In genomic region chr11:18872118-18872751, GRCm38 (mm10) we compare ENCODE assay signal across 9 mouse cellular contexts.
DNase-seq lines count a peak whose midpoint lies in the region; ATAC-seq and TF ChIP-seq lines count a peak whose summit lies in the region.
"Had no signal": no experiment of that assay in that cellular context is flagged by ENCODE, and none has a peak within 500 bp of the region (broad histone marks: within the 10 kb centered on the region; RNA-seq: fewer than 3 reads in every experiment).

No protein-coding gene starts in this region.

- 0 out of 2 replicates have a peak, but pooled peaks cover 23% of the 10 kb centered on the region for H3K27me3 ChIP-seq in lung, embryonic 14.5 days (ENCODE audit: insufficient read depth, low read length)
- peaks cover 70% of the 10 kb centered on the region for H3K27me3 ChIP-seq in intestine, postnatal 0 days (replicated peaks; ENCODE audit: control insufficient read depth, insufficient read depth, low read length)
- H3K27me3 ChIP-seq in stomach, embryonic 14.5 days (ENCODE audit: control insufficient read depth, insufficient read depth, low read length) = no peaks in the 10 kb centered on the region

- H3K4me3 ChIP-seq in lung, embryonic 14.5 days (ENCODE audit: low read depth, low read length) = peak overlapping the region; percentile 51
- H3K4me3 ChIP-seq in intestine, postnatal 0 days (ENCODE audit: low read depth, low read length) = peak overlapping the region; percentile 51
- peak overlapping the region; percentile 54 for H3K4me3 ChIP-seq in stomach, embryonic 14.5 days (ENCODE audit: low read depth, low read length)
- H3K4me3 ChIP-seq: erythroblast, embryonic 14.5 days had no signal

- no peak for TF ChIP-seq CTCF in lung, embryonic 14.5 days (IDR thresholded peaks at IDR 0.05; ENCODE audit: low read depth)
- TF ChIP-seq CTCF in intestine, postnatal 0 days (IDR thresholded peaks at IDR 0.05; ENCODE audit: low read depth) = no peak

- H3K27ac ChIP-seq in lung, embryonic 14.5 days (ENCODE audit: low read depth) = peak overlapping the region; percentile 95
- H3K27ac ChIP-seq in intestine, postnatal 0 days (ENCODE audit: low read depth, low read length) = no peak overlapping the region
- H3K27ac ChIP-seq in stomach, embryonic 14.5 days (ENCODE audit: low read length) = peak overlapping the region; percentile 99

- peaks cover 9% of the 10 kb centered on the region; the same call in 1 of the 2 replicates for H3K4me1 ChIP-seq in lung, embryonic 14.5 days (ENCODE audit: insufficient read depth)
- 0 out of 2 replicates have a peak, but pooled peaks cover 3% of the 10 kb centered on the region for H3K4me1 ChIP-seq in intestine, postnatal 0 days (replicated peaks; ENCODE audit: control insufficient read depth, insufficient read depth, low read length)
- H3K4me1 ChIP-seq in stomach, embryonic 14.5 days (ENCODE audit: control insufficient read depth, insufficient read depth, low read length) = peaks cover 17% of the 10 kb centered on the region

- peak overlapping the region; percentile 92 for H3K4me2 ChIP-seq in lung, embryonic 14.5 days
- H3K4me2 ChIP-seq in intestine, postnatal 0 days (replicated peaks; ENCODE audit: low read depth) = peak overlapping the region; percentile 69
- peak overlapping the region; percentile 94 for H3K4me2 ChIP-seq in stomach, embryonic 14.5 days (replicated peaks; ENCODE audit: low read depth, low read length)

- no peaks in the 10 kb centered on the region for H3K36me3 ChIP-seq in lung, embryonic 14.5 days (ENCODE audit: insufficient read depth)
- no peaks in the 10 kb centered on the region for H3K36me3 ChIP-seq in intestine, postnatal 0 days (ENCODE audit: control insufficient read depth, insufficient read depth)
- H3K36me3 ChIP-seq in stomach, embryonic 14.5 days (ENCODE audit: control insufficient read depth, insufficient read depth, low read length) = no peaks in the 10 kb centered on the region

- DNase-seq in embryo, embryonic 10.5 days (ENCODE audit: low spot score) = peak; percentile 49
- no peak for DNase-seq in embryo, embryonic 10 days (ENCODE audit: low spot score)
- DNase-seq in lung, embryonic 14.5 days = peak; percentile 43
- DNase-seq in lung, postnatal 25 days (ENCODE audit: low spot score) = no peak
- no peak for DNase-seq in ovary, postnatal 36 days (ENCODE audit: low spot score)
- DNase-seq in adrenal gland, postnatal 4 days (ENCODE audit: low spot score in 2 of 2) = no peak

- WGBS in lung, embryonic 14.5 days = 5% methylated on average over 12 of the region's 12 CpGs
- 25% methylated on average over 12 of the region's 12 CpGs for WGBS in intestine, postnatal 0 days
- WGBS in stomach, embryonic 14.5 days = 4% methylated on average over 12 of the region's 12 CpGs

- no peaks in the 10 kb centered on the region for H3K9me3 ChIP-seq in lung, embryonic 14.5 days (ENCODE audit: low read depth, low read length)
- no peaks in the 10 kb centered on the region for H3K9me3 ChIP-seq in intestine, postnatal 0 days (ENCODE audit: control insufficient read depth)
- no peaks in the 10 kb centered on the region for H3K9me3 ChIP-seq in stomach, embryonic 14.5 days (ENCODE audit: control insufficient read depth, low read depth, low read length)

- no peak for ATAC-seq in lung, embryonic 14.5 days (ENCODE audit: insufficient read depth)
- ATAC-seq in intestine, postnatal 0 days = no peak
- no peak for ATAC-seq in stomach, embryonic 14.5 days (ENCODE audit: insufficient number of reproducible peaks, insufficient read depth, low FRiP score, low read depth)

- peak overlapping the region; percentile 87 for H3K9ac ChIP-seq in lung, embryonic 14.5 days
- peak overlapping the region; percentile 68; the same call in 1 of the 2 replicates for H3K9ac ChIP-seq in intestine, postnatal 0 days (ENCODE audit: low read depth, low read length)
- H3K9ac ChIP-seq in stomach, embryonic 14.5 days (replicated peaks; ENCODE audit: low read depth, low read length) = peak overlapping the region; percentile 99

Comparison
In these comparisons a context has a peak if more than half of its experiments do, and no peak if none do; other contexts are left out.
1. DNase-seq: peak in embryo, embryonic 10.5 days (single experiment) and lung, embryonic 14.5 days (single experiment); none in embryo, embryonic 10 days (single experiment), lung, postnatal 25 days (single experiment), ovary, postnatal 36 days (single experiment) and adrenal gland, postnatal 4 days (0 of 2).
2. Peak in every context shown above with its lines, with median percentiles within 50 percentile points of each other: H3K4me2 ChIP-seq, H3K4me3 ChIP-seq and H3K9ac ChIP-seq.